Mouse (Mus musculus) CH12.LX (cell line): Measurements from ENCODE around the gene Atf7ip2. TPM values are rescaled to one million over a fixed set of nuclear protein-coding genes. Genes with fewer than 3 reads are reported as not detected.
"Not testable (repeated sequence)": the region's sequence is repeated elsewhere in the genome, so short reads cannot be mapped to it uniquely, and the experiment has no call there.

Source experiments
- DNase-seq: peaks from one replicate; pipeline ENCODE4 v3.0.0-alpha.2; 2013; ENCODE audit errors: extremely low read depth
- H3K27ac ChIP-seq: 2 replicates; pipeline ENCODE4 v1.5.1; 2012; ENCODE audit warnings: low read depth, mild to moderate bottlenecking, control low read depth, moderate library complexity; ENCODE audit not compliant: insufficient read depth
- H3K27me3 ChIP-seq: replicated peaks from 2 replicates; pipeline ENCODE3; 2012; ENCODE audit warnings: inconsistent platforms
- H3K36me3 ChIP-seq, 2 experiments: replicated peaks in 1 of 2; 2 replicates each; pipeline versions ENCODE3 to v1.6.1; 2012; ENCODE audit warnings: inconsistent platforms in 1 of 2, low read length in 1 of 2, mild to moderate bottlenecking in 1 of 2, mixed read lengths in 1 of 2, moderate library complexity in 1 of 2; ENCODE audit not compliant: control insufficient read depth in 1 of 2, insufficient read depth in 1 of 2
- H3K4me1 ChIP-seq, 2 experiments: 2 replicates each; pipeline ENCODE4 v1.6.1; 2012; ENCODE audit warnings: inconsistent platforms in 1 of 2, moderate library complexity in 1 of 2; ENCODE audit not compliant: insufficient read depth in 2 of 2, control insufficient read depth in 1 of 2
- H3K4me2 ChIP-seq: 2 replicates; pipeline ENCODE4 v1.6.1; 2012; ENCODE audit warnings: low read depth, mild to moderate bottlenecking, control low read depth; ENCODE audit not compliant: poor library complexity, insufficient read depth, severe bottlenecking
- H3K4me3 ChIP-seq, 3 experiments: fragments of 150-350 bp in 1 of 3; sonication (generic) in 1 of 3; replicated peaks in 1 of 3; 2 replicates each; pipeline versions ENCODE3 to v1.5.1; 2011 to 2012; ENCODE audit warnings: low read depth in 2 of 3, low read length in 2 of 3, mild to moderate bottlenecking in 2 of 3, moderate library complexity in 2 of 3, control low read depth in 1 of 3, improper control_type of control experiment in 1 of 3, inconsistent platforms in 1 of 3, mixed read lengths in 1 of 3; ENCODE audit not compliant: poor library complexity in 1 of 3
- H3K79me2 ChIP-seq: replicated peaks from 2 replicates; pipeline ENCODE4 v1.6.1; 2012; ENCODE audit warnings: mild to moderate bottlenecking, moderate library complexity; ENCODE audit not compliant: control insufficient read depth, poor library complexity, insufficient read depth, severe bottlenecking; ENCODE audit errors: extremely low read depth
- H3K9ac ChIP-seq: 2 replicates; pipeline ENCODE4 v1.6.1; 2012; ENCODE audit warnings: low read depth, mild to moderate bottlenecking, control low read depth, moderate library complexity; ENCODE audit not compliant: insufficient read depth
- H3K9me3 ChIP-seq: replicated peaks from 2 replicates; pipeline ENCODE3; 2012; ENCODE audit warnings: low read length, inconsistent platforms, mixed read lengths
- BHLHE40 ChIP-seq: IDR thresholded peaks from 2 replicates; pipeline ENCODE4 v1.6.1; 2011; ENCODE audit warnings: mild to moderate bottlenecking, low read depth, low read length, improper control_type of control experiment
- CHD1 ChIP-seq: IDR thresholded peaks from 2 replicates; pipeline ENCODE4 v1.6.1; 2012; ENCODE audit warnings: low read depth, low read length, improper control_type of control experiment, inconsistent platforms
- CTCF ChIP-seq, 2 experiments: IDR thresholded peaks in 1 of 2; conservative IDR thresholded peaks in 1 of 2; 2 replicates each; pipeline ENCODE4 v1.5.1; 2011 to 2012; ENCODE audit warnings: low read depth in 2 of 2, low read length in 2 of 2, improper control_type of control experiment in 1 of 2, inconsistent platforms in 1 of 2, mild to moderate bottlenecking in 1 of 2, moderate library complexity in 1 of 2
- E2F4 ChIP-seq: IDR thresholded peaks from 2 replicates; pipeline ENCODE4 v1.6.1; 2011; ENCODE audit warnings: low read depth, low read length, improper control_type of control experiment; ENCODE audit not compliant: insufficient replicate concordance
- ELF1 ChIP-seq: IDR thresholded peaks from 2 replicates; pipeline ENCODE4 v1.6.1; 2014; ENCODE audit warnings: low read depth, mild to moderate bottlenecking, inconsistent platforms, low read length, improper control_type of control experiment
- EP300 ChIP-seq: IDR thresholded peaks from 2 replicates; pipeline ENCODE4 v1.6.1; 2011; ENCODE audit warnings: low read length, improper control_type of control experiment
- ETS1 ChIP-seq: conservative IDR thresholded peaks from 2 replicates; pipeline ENCODE4 v1.6.1; 2012; ENCODE audit warnings: low read depth, mild to moderate bottlenecking, inconsistent platforms, low read length, improper control_type of control experiment, moderate library complexity
- GABPA ChIP-seq: IDR thresholded peaks from 2 replicates; pipeline ENCODE4 v1.6.1; 2012; ENCODE audit warnings: low read depth, low read length, improper control_type of control experiment, inconsistent platforms; ENCODE audit not compliant: insufficient replicate concordance
- HCFC1 ChIP-seq: IDR thresholded peaks from 2 replicates; pipeline ENCODE4 v1.6.1; 2012; ENCODE audit warnings: low read depth, mild to moderate bottlenecking, inconsistent platforms, low read length, improper control_type of control experiment
- IRF4 ChIP-seq: IDR thresholded peaks from 2 replicates; pipeline ENCODE4 v1.6.1; 2014; ENCODE audit warnings: low read depth, mild to moderate bottlenecking, inconsistent platforms, low read length, improper control_type of control experiment
- JUN ChIP-seq: IDR thresholded peaks from 2 replicates; pipeline ENCODE4 v1.6.1; 2011; ENCODE audit warnings: low read depth, mild to moderate bottlenecking, low read length, improper control_type of control experiment, moderate library complexity; ENCODE audit not compliant: insufficient read depth
- JUND ChIP-seq: conservative IDR thresholded peaks from 2 replicates; pipeline ENCODE4 v1.6.1; 2011; ENCODE audit warnings: low read depth, low read length, improper control_type of control experiment
- KAT2A ChIP-seq: IDR thresholded peaks from 2 replicates; pipeline ENCODE4 v1.6.1; 2012; ENCODE audit warnings: low read length, improper control_type of control experiment, inconsistent platforms; ENCODE audit not compliant: insufficient replicate concordance
- MAFK ChIP-seq: IDR thresholded peaks from 2 replicates; pipeline ENCODE4 v1.6.1; 2011; ENCODE audit warnings: low read length, improper control_type of control experiment; ENCODE audit not compliant: insufficient replicate concordance
- MAX ChIP-seq: IDR thresholded peaks from 2 replicates; pipeline ENCODE4 v1.6.1; 2011; ENCODE audit warnings: low read length, improper control_type of control experiment
- MAZ ChIP-seq: IDR thresholded peaks from 2 replicates; pipeline ENCODE4 v1.6.1; 2012; ENCODE audit warnings: low read depth, mild to moderate bottlenecking, inconsistent platforms, low read length, improper control_type of control experiment, moderate library complexity
- MEF2A ChIP-seq: IDR thresholded peaks from 2 replicates; pipeline ENCODE4 v1.6.1; 2014; ENCODE audit warnings: low read depth, mild to moderate bottlenecking, inconsistent platforms, low read length, improper control_type of control experiment, borderline replicate concordance
- MXI1 ChIP-seq: IDR thresholded peaks from 2 replicates; pipeline ENCODE4 v1.6.1; 2011; ENCODE audit warnings: mild to moderate bottlenecking, low read depth, low read length, improper control_type of control experiment
- MYC ChIP-seq: IDR thresholded peaks from 2 replicates; pipeline ENCODE4 v1.6.1; 2011; ENCODE audit warnings: low read depth, mild to moderate bottlenecking, improper control_type of control experiment, low read length
- NELFE ChIP-seq: IDR thresholded peaks from 2 replicates; pipeline ENCODE4 v1.6.1; 2011; ENCODE audit warnings: low read depth, low read length, improper control_type of control experiment
- NRF1 ChIP-seq: IDR thresholded peaks from 2 replicates; pipeline ENCODE4 v1.6.1; 2014; ENCODE audit warnings: low read depth, mild to moderate bottlenecking, inconsistent platforms, low read length, improper control_type of control experiment, moderate library complexity
- PAX5 ChIP-seq: IDR thresholded peaks from 2 replicates; pipeline ENCODE4 v1.6.1; 2012; ENCODE audit warnings: low read length, inconsistent platforms, mixed read lengths
- POLR2A ChIP-seq: IDR thresholded peaks from 2 replicates; pipeline ENCODE4 v1.6.1; 2011; ENCODE audit warnings: low read depth, mild to moderate bottlenecking, improper control_type of control experiment, low read length
- POLR2AphosphoS2 ChIP-seq: IDR thresholded peaks from 2 replicates; pipeline ENCODE4 v1.6.1; 2011; ENCODE audit warnings: low read depth, low read length, improper control_type of control experiment
- RAD21 ChIP-seq: IDR thresholded peaks from 2 replicates; pipeline ENCODE4 v1.6.1; 2011; ENCODE audit warnings: low read depth, mild to moderate bottlenecking, low read length, improper control_type of control experiment, moderate library complexity
- RCOR1 ChIP-seq: conservative IDR thresholded peaks from 2 replicates; pipeline ENCODE4 v1.6.1; 2012; ENCODE audit warnings: low read depth, mild to moderate bottlenecking, inconsistent platforms, low read length, improper control_type of control experiment
- SMC3 ChIP-seq: IDR thresholded peaks from 2 replicates; pipeline ENCODE4 v1.6.1; 2011; ENCODE audit warnings: low read depth, low read length, improper control_type of control experiment
- TBP ChIP-seq: conservative IDR thresholded peaks from 2 replicates; pipeline ENCODE4 v1.6.1; 2011; ENCODE audit warnings: low read depth, low read length, improper control_type of control experiment
- TCF12 ChIP-seq: IDR thresholded peaks from 2 replicates; pipeline ENCODE4 v1.6.1; 2014; ENCODE audit warnings: low read depth, mild to moderate bottlenecking, inconsistent platforms, low read length, improper control_type of control experiment
- UBTF ChIP-seq: IDR thresholded peaks from 2 replicates; pipeline ENCODE4 v1.6.1; 2012; ENCODE audit warnings: low read depth, mild to moderate bottlenecking, inconsistent platforms, low read length, improper control_type of control experiment, moderate library complexity
- USF1 ChIP-seq: IDR thresholded peaks from 2 replicates; pipeline ENCODE4 v1.6.1; 2014; ENCODE audit warnings: low read depth, mild to moderate bottlenecking, inconsistent platforms, low read length, improper control_type of control experiment
- USF2 ChIP-seq: conservative IDR thresholded peaks from 2 replicates; pipeline ENCODE4 v1.6.1; 2011; ENCODE audit warnings: low read depth, low read length, improper control_type of control experiment
- ZC3H11A ChIP-seq: IDR thresholded peaks from 2 replicates; pipeline ENCODE4 v1.6.1; 2012; ENCODE audit warnings: low read depth, mild to moderate bottlenecking, inconsistent platforms, low read length, improper control_type of control experiment
- ZMIZ1 ChIP-seq: IDR thresholded peaks from 2 replicates; pipeline ENCODE4 v1.6.1; 2012; ENCODE audit warnings: low read depth, mild to moderate bottlenecking, inconsistent platforms, low read length, improper control_type of control experiment
- ZNF384 ChIP-seq: IDR thresholded peaks from 2 replicates; pipeline ENCODE4 v1.6.1; 2012; ENCODE audit warnings: low read depth, low read length, improper control_type of control experiment, inconsistent platforms
- dilution Hi-C: fragments of 300-500 bp; cut with MboI; formaldehyde crosslinking; loops from 2 replicates; pipeline ENCODE4 v1.14.3; 2020; ENCODE audit warnings: low sequenced_read_pairs; ENCODE audit not compliant: extremely low pct_unique_long_range_greater_than_20kb, extremely low pct_ligation_motif_present
- in situ Hi-C: fragments of 300-500 bp; cut with MboI; formaldehyde crosslinking; loops from 3 replicates; pipeline ENCODE4 v1.14.3; 2019; ENCODE audit warnings: low sequenced_read_pairs, low pct_ligation_motif_present, low pct_unique_long_range_greater_than_20kb, mixed read lengths
- polyA plus RNA-seq: library from polyadenylated mRNA; unstranded; fragments of >175 nt; gene quantifications from 2 replicates; pipeline ENCODE4 v1.2.1, GENCODE M21; 2012; ENCODE audit warnings: low read depth; ENCODE audit not compliant: insufficient read length
- total RNA-seq, 2 experiments: library from RNA; depleted of rRNA; stranded (reverse); fragments of 300-350 nt in 1 of 2; fragments of >200 nt in 1 of 2; gene quantifications; 2 replicates each; pipeline ENCODE4 v1.2.3; 2012 to 2014

Atf7ip2 gene
- total and polyA plus RNA-seq, 3 experiments: not detected

- H3K27me3 ChIP-seq: no peaks in the 10 kb centered on the region
- TF ChIP-seq MEF2A (no peak), POLR2A (no peak), ELF1 (no peak), RCOR1 (no peak), POLR2AphosphoS2 (no peak), NELFE (no peak), NRF1 (no peak), ZC3H11A (peak; percentile 87), UBTF (no peak), PAX5 (no peak), CHD1 (no peak), ZNF384 (no peak), JUND (no peak), SMC3 (peak; percentile 96), EP300 (no peak), RAD21 (peak; percentile 77), KAT2A (no peak), HCFC1 (no peak), MAX (peak; percentile 58), ZMIZ1 (no peak), GABPA (no peak), TBP (no peak), MXI1 (no peak), JUN (no peak), CTCF (conservative IDR thresholded peaks at IDR 0.05 in 1 of 2, IDR thresholded peaks at IDR 0.05 in 1 of 2; ENCODE audit: low read depth in 2 of 2, low read length in 2 of 2) (peak; percentile 50 to 84; a peak in 3 of 4 replicates), USF2 (no peak), BHLHE40 (no peak), MAZ (no peak), MAFK (no peak), E2F4 (no peak), TCF12 (no peak), ETS1 (no peak), USF1 (no peak), MYC (peak; percentile 84), IRF4 (no peak)
- TF ChIP-seq, all 38 proteins: peak for 6
- Histone ChIP-seq H3K9ac (no peak overlapping the region), H3K4me2 (no peak overlapping the region), H3K27ac (no peak overlapping the region), H3K4me3 (no peak overlapping the region), H3K9me3 (no peaks in the 10 kb centered on the region), H3K79me2 (no peaks in the 10 kb centered on the region), H3K36me3 (no peaks in the 10 kb centered on the region), H3K4me1 (no peaks in the 10 kb centered on the region)
- peak; percentile 45 for DNase-seq
- dilution Hi-C loops (no loop called here), in situ Hi-C loops (loop anchor here (5.0 kb wide), 1 partner anchor 121 kb away; no protein-coding TSS in a partner anchor)
These were observed 16.3 kb downstream of the Atf7ip2 start for GRCm38 (mm10) chr16:10208777-10209176.

GRCm38 (mm10) chr16:10216366-10216765 is 23.9 kb downstream of the Atf7ip2 start:
- H3K9ac ChIP-seq, H3K27me3 ChIP-seq, in situ Hi-C loops, H3K9me3 ChIP-seq, H3K4me2 ChIP-seq, dilution Hi-C loops, H3K4me3 ChIP-seq, H3K27ac ChIP-seq, H3K79me2 ChIP-seq, DNase-seq, H3K36me3 ChIP-seq, H3K4me1 ChIP-seq: not testable (repeated sequence)
